Mouse (Mus musculus): ENCODE data around the gene Gm45213. TPM values are rescaled to one million over a fixed set of nuclear protein-coding genes. Genes with fewer than 3 reads are reported as not detected.

Gene Gm45213
- not detected in 2 replicates for total RNA-seq (2015; ENCODE audit: low replicate concordance)
- not detected in 2 replicates for total RNA-seq (2017; ENCODE audit: low replicate concordance)

GRCm38 (mm10) chr7:66043552-66044459, at the start of gene Gm45213:
TSS of gene Gm45213 (plus strand) at chr7:66043602.
- ATAC-seq (replicated peaks; ENCODE audit: low FRiP score, poor library complexity, severe bottlenecking): no peak

- no peak for ATAC-seq (replicated peaks; ENCODE audit: low FRiP score, poor library complexity, severe bottlenecking)
Measured at GRCm38 (mm10) chr7:66001035-66001754, 42.2 kb upstream of the Gm45213 start.

GRCm38 (mm10) chr7:66001797-66002196, 41.6 kb upstream of the Gm45213 start:
- no peak for ATAC-seq (replicated peaks; ENCODE audit: low FRiP score, poor library complexity, severe bottlenecking)

DNA sequence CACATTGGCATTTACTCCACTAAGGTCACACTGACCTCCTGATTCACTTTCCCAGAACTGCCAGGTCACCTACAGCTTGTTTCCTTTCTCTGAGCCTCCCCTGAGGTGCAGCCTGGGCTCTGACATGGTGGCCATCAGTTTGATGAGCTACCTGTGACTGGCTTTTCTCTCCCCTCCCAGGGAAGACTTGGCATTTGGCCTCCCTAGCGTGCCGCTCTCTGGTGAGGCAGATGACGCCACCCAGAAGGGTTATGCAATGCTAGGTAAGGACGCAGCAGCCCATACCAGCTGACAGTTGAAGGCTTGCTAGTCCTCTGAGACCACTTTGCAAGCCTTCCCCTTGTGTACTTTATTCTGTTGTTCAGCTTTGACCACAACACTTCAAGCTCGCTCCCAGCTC, 40.0 kb upstream of the Gm45213 start:
- ATAC-seq (replicated peaks; ENCODE audit: low FRiP score, poor library complexity, severe bottlenecking): no peak

DNA sequence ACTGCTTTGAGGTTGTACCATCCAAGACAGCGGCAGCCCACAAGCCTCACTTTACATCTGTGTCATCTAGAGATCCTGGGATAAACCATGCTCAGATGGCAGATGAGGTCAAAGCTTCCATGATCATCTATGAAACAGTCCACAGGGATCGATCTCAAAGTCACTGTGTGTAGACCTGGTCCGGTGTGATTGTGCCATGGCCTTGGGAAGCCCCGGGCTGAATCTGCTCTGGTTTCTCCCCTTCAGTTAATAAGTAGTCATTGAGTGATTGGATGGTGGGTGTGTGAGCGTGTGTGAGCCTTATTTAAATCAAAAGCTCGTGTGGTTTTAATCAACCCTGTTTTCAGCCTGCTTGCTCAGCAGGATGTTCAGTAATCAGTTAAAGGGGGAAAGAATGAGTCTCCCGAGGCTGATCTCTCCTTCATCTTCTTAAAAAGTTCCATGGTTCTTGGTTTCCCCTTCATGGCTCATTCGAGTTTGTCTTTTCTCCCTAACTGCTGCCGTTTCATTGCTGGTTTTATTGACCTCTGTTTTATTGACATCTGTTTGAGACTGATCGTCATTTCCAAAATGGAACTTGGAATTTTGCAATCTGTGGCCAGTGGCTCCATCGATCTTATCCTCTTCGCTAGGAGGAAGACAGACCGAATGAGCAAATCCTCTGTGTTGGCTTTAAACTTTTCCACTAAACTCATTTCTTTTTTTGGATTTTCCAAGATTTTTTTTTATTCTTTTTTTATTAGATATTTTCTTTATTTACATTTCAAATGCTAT, 39.4 kb upstream of the Gm45213 start:
- ATAC-seq (replicated peaks; ENCODE audit: low FRiP score, poor library complexity, severe bottlenecking): no peak

DNA sequence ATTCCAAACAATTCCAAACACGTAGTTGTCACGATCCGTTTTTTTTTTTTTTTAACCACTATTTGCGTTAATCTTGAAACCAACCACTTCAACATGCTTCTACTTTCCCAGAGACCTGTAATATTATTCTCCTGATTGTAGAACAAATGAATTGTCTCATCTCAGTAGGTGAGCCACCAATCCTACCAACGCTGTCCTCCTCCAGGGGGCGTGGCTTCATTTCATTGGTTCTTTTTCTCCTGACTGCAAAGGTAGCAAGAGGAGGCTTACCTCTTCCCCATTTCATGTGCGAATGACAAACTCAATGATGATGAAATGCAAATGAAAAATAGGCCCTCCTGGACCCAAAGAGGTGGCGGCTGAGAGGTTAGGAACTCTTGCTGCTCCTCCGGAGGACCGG, 38.3 kb upstream of the Gm45213 start:
- ATAC-seq (replicated peaks; ENCODE audit: low FRiP score, poor library complexity, severe bottlenecking): no peak

DNA sequence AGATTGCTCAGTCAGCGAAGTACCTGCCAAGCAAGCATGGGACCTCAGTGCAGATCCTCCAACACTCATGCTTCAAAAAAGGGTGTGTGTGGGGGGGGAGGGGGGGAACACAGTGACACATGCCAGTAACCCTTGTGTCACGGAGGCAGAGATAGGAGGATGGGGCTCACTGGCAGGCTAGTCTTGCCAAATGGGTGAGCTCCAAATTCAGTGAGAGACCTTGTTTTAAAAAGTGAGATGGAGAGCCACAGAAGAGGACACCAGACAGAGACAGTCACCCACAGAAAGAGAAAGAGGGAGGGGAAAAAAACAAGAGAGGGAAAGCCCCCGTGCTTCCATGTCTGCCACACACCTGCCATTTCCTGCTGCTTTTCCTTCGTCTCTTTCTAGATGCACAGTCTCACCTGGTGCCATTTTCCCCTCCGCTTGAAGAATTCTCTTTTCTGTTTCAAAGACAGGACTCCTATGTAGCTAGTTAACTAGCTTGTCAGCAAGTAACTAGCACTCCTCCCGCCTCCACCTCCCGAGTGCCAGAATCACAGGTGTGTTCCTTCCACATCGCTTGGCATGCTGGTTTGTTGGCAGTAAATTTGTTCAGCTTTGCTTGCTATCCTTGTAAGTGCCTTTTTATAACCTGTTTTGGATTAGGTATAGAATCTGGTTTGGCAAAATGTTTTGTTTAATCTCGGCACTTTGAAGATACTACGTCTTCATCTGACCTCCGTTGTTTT, 35.1 kb upstream of the Gm45213 start:
- no peak for ATAC-seq (replicated peaks; ENCODE audit: low FRiP score, poor library complexity, severe bottlenecking)

GRCm38 (mm10) chr7:66008892-66009273, 34.5 kb upstream of the Gm45213 start:
- no peak for ATAC-seq (replicated peaks; ENCODE audit: low FRiP score, poor library complexity, severe bottlenecking)

DNA sequence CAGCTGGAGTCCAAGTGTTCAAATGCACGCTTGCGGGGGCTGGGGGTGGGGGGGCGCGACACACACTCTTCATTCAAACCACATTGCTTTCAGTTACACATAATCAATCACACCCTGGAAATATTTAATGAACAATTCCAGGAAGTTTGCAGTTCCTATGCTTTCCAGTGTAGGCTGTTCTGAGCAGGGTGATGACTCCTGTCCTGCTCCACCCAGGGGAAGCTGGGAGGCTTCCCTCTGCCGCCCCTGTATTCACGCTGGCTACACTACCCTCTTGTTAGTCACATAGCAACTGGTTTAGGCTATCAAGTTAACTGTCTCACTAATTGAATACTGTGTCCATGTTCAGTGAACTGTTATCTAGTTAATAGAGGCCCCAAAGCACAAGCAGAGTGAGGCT, 32.9 kb upstream of the Gm45213 start:
- ATAC-seq (replicated peaks; ENCODE audit: low FRiP score, poor library complexity, severe bottlenecking): no peak

DNA sequence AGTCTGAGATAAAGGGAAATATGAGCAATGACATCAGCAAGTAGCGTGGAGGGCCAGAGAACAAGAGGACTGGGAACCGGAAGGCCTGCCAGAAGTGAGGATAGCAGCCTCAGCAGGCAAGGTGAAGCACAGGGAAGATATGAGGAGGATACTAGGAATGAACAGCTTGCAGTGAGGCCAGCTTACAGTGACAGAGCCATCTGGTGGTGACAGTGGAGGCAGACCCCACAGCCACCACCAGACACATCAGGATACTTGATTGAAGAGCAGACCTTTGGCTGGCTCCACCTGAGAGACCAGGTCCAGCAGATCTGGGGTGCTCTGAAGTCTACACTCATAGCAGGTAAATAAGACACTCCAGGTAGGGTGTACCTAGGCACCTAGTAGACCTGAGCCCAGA, 15.7 kb upstream of the Gm45213 start:
- ATAC-seq (replicated peaks; ENCODE audit: low FRiP score, poor library complexity, severe bottlenecking): no peak

DNA sequence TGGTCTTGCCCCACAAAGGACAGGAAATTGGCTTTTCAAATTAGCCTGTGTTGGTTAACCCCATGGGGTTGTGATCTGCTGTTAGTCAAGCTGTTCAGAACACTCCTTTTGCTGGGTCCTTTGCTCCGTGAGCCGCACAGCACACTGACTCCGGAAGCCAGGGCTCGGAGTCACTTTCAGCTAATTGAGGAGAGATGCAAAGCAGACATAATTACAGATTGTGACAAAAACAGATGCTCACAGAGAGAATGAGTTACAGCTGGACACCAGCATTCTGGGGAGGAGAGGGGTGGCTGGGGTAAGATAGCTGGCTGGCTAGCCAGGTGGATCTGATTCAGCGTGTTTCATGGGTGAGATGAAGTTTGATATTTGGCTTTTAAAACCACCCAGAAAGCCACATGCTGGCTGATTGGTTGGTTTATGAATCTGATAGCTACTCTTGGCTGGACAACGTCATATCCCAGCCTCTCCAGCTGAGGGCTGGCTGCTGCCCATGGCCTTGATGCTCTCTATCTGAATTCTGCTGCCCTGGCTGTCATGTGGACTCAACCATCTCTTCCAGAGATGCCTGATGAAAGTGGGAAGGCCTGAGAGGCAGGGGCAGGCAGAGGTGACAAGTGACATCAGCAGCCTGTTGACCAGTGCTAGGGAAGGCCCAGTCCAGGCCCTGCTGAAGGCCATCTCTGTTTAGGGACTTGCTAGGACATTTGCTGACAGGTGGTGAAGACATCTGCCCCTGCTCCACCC, 14.5 kb upstream of the Gm45213 start:
- ATAC-seq (replicated peaks; ENCODE audit: low FRiP score, poor library complexity, severe bottlenecking): no peak

DNA sequence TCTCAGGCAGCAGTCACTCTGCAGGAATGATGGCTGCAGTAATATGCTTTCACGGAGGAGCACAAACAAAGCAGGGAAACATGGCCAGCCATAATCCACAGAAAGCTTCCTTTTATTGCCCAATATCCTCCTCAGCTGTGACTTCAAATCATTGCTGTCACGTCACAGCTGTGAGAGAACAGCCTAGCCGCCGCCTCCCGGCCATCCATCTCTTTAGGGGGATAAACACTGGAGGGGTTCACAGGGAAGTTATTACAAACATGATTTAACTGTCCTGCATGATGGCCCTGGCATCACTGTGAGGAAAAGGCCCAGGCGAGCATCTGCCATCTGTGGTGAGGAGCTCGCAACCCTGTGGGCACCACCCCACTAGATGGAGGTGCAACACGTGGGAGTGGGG, 6.6 kb upstream of the Gm45213 start:
- no peak for ATAC-seq (replicated peaks; ENCODE audit: low FRiP score, poor library complexity, severe bottlenecking)

- no peak for ATAC-seq (replicated peaks; ENCODE audit: low FRiP score, poor library complexity, severe bottlenecking)
Measured at GRCm38 (mm10) chr7:66038261-66038660, 5.1 kb upstream of the Gm45213 start.

- ATAC-seq (replicated peaks; ENCODE audit: low FRiP score, poor library complexity, severe bottlenecking): no peak
Measured at GRCm38 (mm10) chr7:66038730-66039129, 4.7 kb upstream of the Gm45213 start.

- ATAC-seq (replicated peaks; ENCODE audit: low FRiP score, poor library complexity, severe bottlenecking): no peak
Measured at GRCm38 (mm10) chr7:66040026-66040814, 3.2 kb upstream of the Gm45213 start.

DNA sequence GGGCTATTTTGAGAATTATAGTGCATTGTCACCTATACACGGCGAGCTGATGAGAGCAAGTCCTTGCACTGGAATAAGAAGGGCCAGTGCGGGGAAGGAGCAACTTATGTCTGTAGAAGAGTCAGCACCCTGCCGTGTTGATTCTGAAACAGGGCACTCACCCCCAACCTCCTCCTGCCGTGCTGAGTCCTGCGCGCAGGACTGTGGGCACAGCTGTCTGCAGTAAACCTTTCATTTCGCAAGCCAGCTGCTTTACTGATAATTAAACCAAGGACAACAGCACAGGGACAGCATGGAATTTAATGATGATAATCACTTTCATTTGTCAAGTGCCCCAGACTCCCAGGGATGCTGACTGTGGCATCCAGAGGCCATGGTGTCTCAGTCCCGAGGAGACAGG, 1.2 kb downstream of the Gm45213 start:
- no peak for ATAC-seq (replicated peaks; ENCODE audit: low FRiP score, poor library complexity, severe bottlenecking)

- no peak for ATAC-seq (replicated peaks; ENCODE audit: low FRiP score, poor library complexity, severe bottlenecking)
Measured at GRCm38 (mm10) chr7:66046921-66047918, 3.8 kb downstream of the Gm45213 start.

Data from erythroid progenitor cell, adult 5-6 weeks (primary cell).